Mouse (Mus musculus) intestine, postnatal 0 days (tissue): ENCODE measurements at regions not wholly inside any gene's neighbourhood (a gene's known extent, or its start where the extent isn't known, plus 50 kb on each side); places are given as distances from the start of the nearest gene placed in this dataset.

Experiments used
- ATAC-seq: fragments of 200-750 bp; cut with Nextera tagmentation; 2 replicates; pipeline ENCODE4 v1.8.0; 2017; ENCODE audit warnings: mild to moderate bottlenecking, moderate TSS enrichment, moderate library complexity
- H3K27ac ChIP-seq: fragments of 300-500 bp; sonication (generic); 2 replicates; pipeline ENCODE4 v1.5.1; 2014; ENCODE audit warnings: mild to moderate bottlenecking, low read depth, low read length, moderate library complexity
- H3K27me3 ChIP-seq: fragments of 300-500 bp; sonication (generic); replicated peaks from 2 replicates; pipeline ENCODE4 v1.6.1; 2014; ENCODE audit warnings: low read length, mixed read lengths; ENCODE audit not compliant: control insufficient read depth, insufficient read depth
- H3K36me3 ChIP-seq: fragments of 300-500 bp; sonication (generic); 2 replicates; pipeline ENCODE4 v1.6.1; 2014; ENCODE audit warnings: mild to moderate bottlenecking, moderate library complexity; ENCODE audit not compliant: control insufficient read depth, insufficient read depth
- H3K4me1 ChIP-seq: fragments of 300-500 bp; sonication (generic); replicated peaks from 2 replicates; pipeline ENCODE4 v1.6.1; 2014; ENCODE audit warnings: antibody characterized with exemption, low read length, mixed read lengths; ENCODE audit not compliant: control insufficient read depth, insufficient read depth
- H3K4me2 ChIP-seq: fragments of 300-500 bp; sonication (generic); replicated peaks from 2 replicates; pipeline ENCODE4 v1.6.1; 2014; ENCODE audit warnings: low read depth, mild to moderate bottlenecking, moderate library complexity
- H3K4me3 ChIP-seq: fragments of 300-500 bp; sonication (generic); 2 replicates; pipeline ENCODE4 v1.5.1; 2014; ENCODE audit warnings: low read depth, low read length
- H3K9ac ChIP-seq: fragments of 300-500 bp; sonication (generic); 2 replicates; pipeline ENCODE4 v1.6.1; 2014; ENCODE audit warnings: mild to moderate bottlenecking, low read depth, low read length
- H3K9me3 ChIP-seq: fragments of 300-500 bp; sonication (generic); 2 replicates; pipeline ENCODE4 v1.6.1; 2016; ENCODE audit warnings: mixed run types; ENCODE audit not compliant: control insufficient read depth
- CTCF ChIP-seq: sonication (generic); IDR thresholded peaks from 2 replicates; pipeline ENCODE4 v1.5.1; 2016; ENCODE audit warnings: low read depth, mild to moderate bottlenecking, control low read depth, antibody characterized with exemption, moderate library complexity
- WGBS: fragments of 180-500 bp; shearing (Covaris S2); extraction: QIAGEN DNeasy Blood & Tissue Kit; methylation state at CpG from one replicate; pipeline ENCODE4 v1.1.7; 2014; 5-methylcytosine and 5-hydroxymethylcytosine counted together

DNA sequence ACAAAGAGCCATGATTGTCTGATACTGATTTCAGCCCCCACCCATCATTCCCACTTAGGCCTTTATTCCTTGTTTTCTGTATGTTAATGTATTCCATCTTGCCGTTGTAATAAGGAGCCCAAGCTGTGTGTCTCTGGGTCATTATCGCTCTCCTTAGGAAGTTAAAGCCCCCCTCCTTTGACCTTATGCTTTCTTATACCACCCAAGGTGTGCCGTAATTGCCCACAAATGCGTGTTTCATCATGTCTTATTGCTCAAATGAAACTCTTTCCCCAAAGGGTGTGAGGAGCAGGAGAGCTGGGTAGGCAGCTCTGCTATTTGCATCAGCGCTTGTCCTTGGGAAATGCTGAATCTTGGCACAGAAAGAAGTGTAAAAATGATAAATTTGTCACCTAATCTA is 178.2 kb upstream of the Nrp1 start:
- H3K4me1 ChIP-seq = no peaks in the 10 kb centered on the region
- H3K9me3 ChIP-seq = no peaks in the 10 kb centered on the region
- H3K9ac ChIP-seq = no peak overlapping the region
- H3K27me3 ChIP-seq = no peaks in the 10 kb centered on the region
- no peaks in the 10 kb centered on the region for H3K36me3 ChIP-seq
- no peak overlapping the region for H3K4me2 ChIP-seq
- no peak for TF ChIP-seq CTCF
- ATAC-seq = no peak
- H3K27ac ChIP-seq = no peak overlapping the region
- H3K4me3 ChIP-seq = no peak overlapping the region
- 84% methylated on average over 5 of the region's 5 CpGs for WGBS

DNA sequence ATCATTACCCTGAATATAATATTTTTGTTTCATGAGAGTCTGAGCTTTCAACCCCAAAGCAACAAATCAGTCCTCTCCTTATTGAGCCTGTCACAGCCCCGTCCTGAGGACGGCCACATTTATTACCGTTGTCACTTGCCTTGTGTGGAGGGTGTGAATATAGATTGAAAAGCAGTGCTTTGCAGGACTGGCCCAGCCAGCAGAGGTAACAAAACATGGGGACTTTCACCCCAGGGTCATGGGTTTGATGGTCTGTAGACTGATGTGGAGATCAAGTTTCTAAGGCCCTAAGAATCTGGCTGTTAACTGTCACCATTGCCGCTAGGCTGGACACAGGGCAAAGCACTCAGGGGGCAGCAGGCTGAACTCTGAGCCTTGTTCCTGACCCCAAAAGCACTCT is 175.3 kb upstream of the Nrp1 start:
- Histone ChIP-seq H3K4me3 (no peak overlapping the region), H3K36me3 (no peaks in the 10 kb centered on the region), H3K27me3 (no peaks in the 10 kb centered on the region), H3K27ac (no peak overlapping the region), H3K4me2 (no peak overlapping the region), H3K9ac (no peak overlapping the region), H3K4me1 (no peaks in the 10 kb centered on the region), H3K9me3 (no peaks in the 10 kb centered on the region)
- 33% methylated on average over 4 of the region's 4 CpGs for WGBS
- no peak for TF ChIP-seq CTCF
- no peak for ATAC-seq

DNA sequence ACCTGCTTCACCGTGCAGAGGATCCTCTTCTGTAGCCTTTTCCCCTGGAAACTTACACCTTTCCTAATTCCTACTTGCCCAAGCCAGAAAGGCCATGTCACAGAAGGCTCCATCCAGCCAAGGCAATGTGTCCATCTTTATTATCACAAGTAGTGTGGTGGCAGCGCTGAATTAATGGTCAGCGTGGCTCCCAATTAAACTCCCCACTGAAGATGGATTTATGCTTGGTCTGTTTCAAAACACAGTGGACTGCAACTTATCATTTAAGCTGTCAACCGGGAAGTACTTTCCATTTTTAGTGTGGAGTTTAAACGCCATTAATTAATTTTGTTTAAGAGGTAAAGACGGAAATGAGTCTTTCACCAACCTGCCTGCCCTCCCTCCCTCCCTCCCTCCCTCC is 170.1 kb upstream of the Nrp1 start:
- ATAC-seq = no peak
- no peak overlapping the region for H3K4me2 ChIP-seq
- no peaks in the 10 kb centered on the region for H3K27me3 ChIP-seq
- no peak overlapping the region for H3K27ac ChIP-seq
- no peak overlapping the region for H3K4me3 ChIP-seq
- 60% methylated on average over 6 of the region's 6 CpGs for WGBS
- H3K36me3 ChIP-seq = no peaks in the 10 kb centered on the region
- H3K4me1 ChIP-seq = no peaks in the 10 kb centered on the region
- no peak overlapping the region for H3K9ac ChIP-seq
- no peaks in the 10 kb centered on the region for H3K9me3 ChIP-seq
- no peak for TF ChIP-seq CTCF

DNA sequence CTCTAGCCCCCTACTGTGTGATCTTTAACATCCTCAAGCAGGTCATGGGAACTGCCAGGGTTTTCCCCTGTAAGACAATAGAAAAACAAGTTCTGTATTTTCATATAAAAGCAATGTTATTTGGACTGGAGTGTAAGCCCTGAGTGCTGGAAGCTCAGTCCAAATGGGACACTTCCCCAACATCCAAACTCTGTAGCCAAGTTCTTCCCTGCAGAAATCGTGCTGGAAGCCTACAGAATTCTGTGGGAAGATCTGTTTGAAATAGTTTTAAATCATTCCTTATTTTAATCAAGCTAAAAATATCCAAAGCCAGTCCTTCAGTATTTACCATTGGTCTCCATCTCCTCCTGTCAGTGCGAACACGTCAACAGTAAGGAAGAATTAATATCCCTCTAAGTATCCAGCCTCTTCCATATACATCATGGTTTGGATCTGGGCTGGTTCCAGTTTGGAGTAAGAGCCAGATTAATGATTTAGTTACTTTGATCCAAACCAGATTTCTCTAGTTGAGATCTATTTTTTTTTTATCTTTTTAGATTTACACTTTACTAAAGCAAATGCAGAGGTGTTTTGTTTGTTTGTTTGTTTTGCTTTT is 165.0 kb upstream of the Nrp1 start:
- Histone ChIP-seq H3K27me3 (no peaks in the 10 kb centered on the region), H3K4me3 (no peak overlapping the region), H3K9ac (no peak overlapping the region), H3K9me3 (no peaks in the 10 kb centered on the region), H3K4me1 (no peaks in the 10 kb centered on the region), H3K4me2 (no peak overlapping the region), H3K27ac (no peak overlapping the region), H3K36me3 (no peaks in the 10 kb centered on the region)
- WGBS = 73% methylated on average over 3 of the region's 3 CpGs
- no peak for ATAC-seq
- TF ChIP-seq CTCF = no peak

DNA sequence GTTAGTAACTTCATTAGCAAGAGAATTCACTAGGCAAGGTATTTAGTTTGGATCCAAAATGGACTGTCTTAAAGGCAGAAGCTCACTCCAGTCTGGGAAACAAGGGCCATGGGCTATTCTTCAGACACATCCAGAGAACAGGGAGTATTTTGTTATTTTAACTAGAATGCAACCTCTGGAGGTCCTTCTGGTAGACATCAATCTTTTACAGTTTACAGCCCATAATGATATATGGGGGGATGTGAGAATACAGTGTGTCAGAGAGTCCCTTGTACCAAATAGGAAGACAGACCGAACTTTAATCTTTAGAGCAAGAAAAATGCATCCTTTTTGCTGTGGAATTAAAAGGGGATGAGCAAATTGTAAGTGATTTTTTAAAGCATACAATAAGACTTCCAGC is 157.6 kb upstream of the Nrp1 start:
- no peak for TF ChIP-seq CTCF
- Histone ChIP-seq H3K27ac (no peak overlapping the region), H3K4me2 (no peak overlapping the region), H3K4me1 (no peaks in the 10 kb centered on the region), H3K9ac (no peak overlapping the region), H3K27me3 (no peaks in the 10 kb centered on the region), H3K4me3 (no peak overlapping the region), H3K9me3 (no peaks in the 10 kb centered on the region), H3K36me3 (no peaks in the 10 kb centered on the region)
- WGBS = 70% methylated on average over 1 of the region's 1 CpGs
- ATAC-seq = no peak

DNA sequence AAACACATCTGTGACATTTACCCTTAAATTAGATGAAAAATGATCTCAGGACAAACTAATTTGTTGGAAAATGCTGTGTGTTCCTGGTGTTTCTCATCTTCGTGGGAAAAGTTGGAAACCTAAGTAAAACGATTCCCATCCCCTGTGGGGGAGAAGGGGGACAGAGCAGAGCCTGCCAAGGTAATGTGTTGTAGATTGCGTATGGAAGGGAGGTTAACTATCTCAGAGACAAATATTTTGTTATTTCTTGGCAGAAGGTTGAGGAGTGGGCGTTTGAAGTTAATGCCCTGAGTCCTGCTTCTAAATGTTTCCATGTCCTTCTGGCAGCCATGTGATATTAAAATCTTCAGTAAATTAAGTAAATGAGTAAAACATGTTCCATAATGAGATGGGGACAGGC is 156.8 kb upstream of the Nrp1 start:
- no peak overlapping the region for H3K4me3 ChIP-seq
- no peaks in the 10 kb centered on the region for H3K4me1 ChIP-seq
- H3K27ac ChIP-seq = no peak overlapping the region
- WGBS = 60% methylated on average over 4 of the region's 4 CpGs
- H3K9ac ChIP-seq = no peak overlapping the region
- no peak for ATAC-seq
- H3K9me3 ChIP-seq = no peaks in the 10 kb centered on the region
- no peak overlapping the region for H3K4me2 ChIP-seq
- no peak for TF ChIP-seq CTCF
- no peaks in the 10 kb centered on the region for H3K36me3 ChIP-seq
- no peaks in the 10 kb centered on the region for H3K27me3 ChIP-seq
